Mouse (Mus musculus) adipocyte (in vitro differentiated cells): ENCODE results near the gene Fbp1.
"Not testable (repeated sequence)": the region's sequence is repeated elsewhere in the genome, so short reads cannot be mapped to it uniquely, and the experiment has no call there.

Source experiments
- DNase-seq: peaks from one replicate; pipeline ENCODE4 v3.0.0-alpha.2; 2016; ENCODE audit warnings: low spot score

Gene Fbp1

GRCm38 (mm10) chr13:62883925-62884324, 4.2 kb downstream of the Fbp1 start:
- DNase-seq, result no peak

GRCm38 (mm10) chr13:62883436-62883835, 4.6 kb downstream of the Fbp1 start:
- no peak for DNase-seq

DNA sequence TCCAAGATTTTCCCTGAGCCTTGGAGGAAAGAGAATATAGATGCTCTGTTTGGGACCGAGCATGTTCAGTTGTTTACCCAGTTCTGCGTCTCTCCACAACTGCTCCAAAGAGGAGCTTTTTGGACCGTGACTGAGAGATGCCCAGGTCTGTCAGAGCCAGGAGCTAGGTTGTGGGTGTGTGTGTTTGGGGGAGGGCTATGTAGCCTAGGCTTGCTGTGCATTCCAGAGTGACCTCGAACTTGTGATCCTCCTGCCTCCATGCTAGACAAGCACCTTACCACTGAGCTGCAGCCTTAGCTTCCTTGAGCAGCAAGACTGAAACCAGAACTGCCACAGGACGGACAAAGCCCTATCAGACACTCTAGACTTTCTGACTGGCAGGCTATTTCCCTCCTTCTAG, 5.2 kb downstream of the Fbp1 start:
- DNase-seq, result no peak

GRCm38 (mm10) chr13:62881336-62881735, 6.7 kb downstream of the Fbp1 start:
- no peak for DNase-seq

- DNase-seq, result no peak
Measured at GRCm38 (mm10) chr13:62879831-62880615, 8.1 kb downstream of the Fbp1 start.

- DNase-seq, result no peak
Measured at GRCm38 (mm10) chr13:62879411-62879810, 8.7 kb downstream of the Fbp1 start.

DNA sequence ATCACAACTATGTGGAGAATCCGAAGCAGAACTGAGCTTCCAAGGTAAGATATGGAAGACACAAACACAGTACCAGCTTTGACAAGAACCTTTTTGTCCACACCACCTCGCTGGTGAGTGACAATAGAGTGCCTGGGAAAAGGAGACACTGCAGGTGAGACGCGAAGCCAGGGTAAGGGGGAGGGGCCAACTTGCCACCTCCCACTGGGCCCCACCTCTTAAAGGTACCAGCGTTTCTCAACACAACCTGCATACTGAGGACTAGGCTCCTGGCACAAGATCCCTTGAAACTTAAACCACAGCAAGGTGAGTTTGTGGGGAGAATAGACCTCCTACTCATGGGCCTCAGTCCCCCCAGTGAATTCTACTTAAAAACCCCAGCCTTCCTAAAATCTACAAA, 10.8 kb downstream of the Fbp1 start:
- no peak for DNase-seq

DNA sequence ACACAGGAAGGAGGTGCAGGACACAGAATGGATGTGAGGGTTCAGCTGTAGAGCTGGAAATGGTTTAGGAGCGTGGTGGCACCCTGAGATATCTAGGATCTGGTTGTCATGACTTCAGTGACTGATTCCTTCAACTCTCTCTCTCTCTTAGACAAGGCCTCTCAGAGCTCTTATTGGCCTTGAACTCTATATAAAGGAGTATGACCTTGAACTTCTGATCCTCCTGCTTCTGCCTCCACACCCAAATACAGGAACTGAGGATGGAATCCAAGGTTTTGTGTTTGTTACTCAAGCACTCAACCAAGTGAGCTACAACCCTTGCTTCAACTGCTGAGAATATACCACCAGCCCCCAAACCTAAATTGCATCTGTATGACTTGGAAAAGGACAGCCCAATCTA, 12.0 kb downstream of the Fbp1 start:
- no peak for DNase-seq

GRCm38 (mm10) chr13:62872252-62872651, 15.8 kb downstream of the Fbp1 start:
- DNase-seq, result no peak

DNA sequence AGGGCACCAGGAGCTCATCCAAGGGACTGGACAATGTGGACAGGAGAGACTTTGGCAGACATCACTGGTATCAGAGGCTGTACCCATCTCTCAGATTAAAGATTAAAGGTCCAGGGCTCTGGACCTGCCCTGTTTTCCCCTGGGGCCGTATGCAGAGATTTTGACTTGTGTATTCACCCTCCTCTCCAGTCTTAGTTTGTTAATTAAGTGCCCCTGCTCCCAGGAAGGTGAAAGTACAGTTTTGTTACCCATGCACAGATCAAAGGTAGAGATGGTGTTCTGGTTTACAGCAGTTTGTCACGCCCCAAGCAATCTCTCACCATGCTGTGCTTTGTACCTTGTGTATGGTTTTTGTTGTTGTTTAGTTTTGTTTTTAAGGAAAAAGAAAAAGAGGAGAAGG, 17.5 kb downstream of the Fbp1 start:
- DNase-seq, result no peak

GRCm38 (mm10) chr13:62866817-62867216, 21.3 kb downstream of the Fbp1 start:
- no peak for DNase-seq

GRCm38 (mm10) chr13:62865651-62866315, 22.3 kb downstream of the Fbp1 start:
- DNase-seq, result no peak

DNA sequence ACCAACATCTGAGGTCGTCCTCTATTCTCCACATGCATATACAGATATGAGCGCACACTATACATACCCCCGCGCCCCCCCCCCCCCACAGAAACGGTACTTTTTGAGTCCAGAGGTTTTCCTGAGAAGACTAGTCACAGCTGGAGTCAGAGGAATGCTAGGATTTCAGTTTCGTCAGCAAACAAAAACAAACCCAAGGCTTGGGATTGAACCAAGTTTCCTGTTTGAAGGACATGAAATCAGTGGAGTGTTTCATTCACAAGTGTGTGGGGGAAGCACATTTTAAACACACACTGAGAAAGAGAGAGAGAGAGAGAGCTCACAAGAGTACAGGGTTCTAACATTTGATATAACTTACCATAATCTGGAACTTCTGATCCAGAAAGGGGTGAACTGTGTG, 24.3 kb downstream of the Fbp1 start:
- DNase-seq, result no peak

DNA sequence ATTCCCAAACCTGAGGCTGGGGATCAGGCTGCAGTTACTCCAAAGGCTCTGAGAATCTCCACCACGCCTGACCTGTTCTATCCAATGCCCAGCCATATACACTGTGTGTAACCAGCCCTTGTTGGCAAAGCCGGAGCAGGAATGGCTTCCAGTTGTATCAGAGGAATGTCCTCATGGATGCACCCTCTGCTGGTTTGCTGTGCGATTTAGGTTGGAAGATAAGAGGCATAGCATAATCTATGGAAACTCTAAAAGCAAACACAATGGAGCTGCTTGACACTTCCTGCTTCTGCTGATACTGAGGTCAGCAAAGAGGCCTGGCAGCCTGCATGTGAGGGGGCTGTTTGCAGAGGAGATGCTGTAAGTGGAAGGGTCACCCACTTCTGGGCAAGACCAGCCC, 25.2 kb downstream of the Fbp1 start:
- no peak for DNase-seq

GRCm38 (mm10) chr13:62860068-62860467, 28.0 kb downstream of the Fbp1 start:
- DNase-seq, result no peak

- DNase-seq, result not testable (repeated sequence)
Measured at GRCm38 (mm10) chr13:62859251-62859650, 28.8 kb downstream of the Fbp1 start.

GRCm38 (mm10) chr13:62857941-62858915, 29.9 kb downstream of the Fbp1 start, which contains the start of gene Fbp2:
TSS of gene Fbp2 (minus strand) at chr13:62858422.
- DNase-seq, result peak; percentile 46

DNA sequence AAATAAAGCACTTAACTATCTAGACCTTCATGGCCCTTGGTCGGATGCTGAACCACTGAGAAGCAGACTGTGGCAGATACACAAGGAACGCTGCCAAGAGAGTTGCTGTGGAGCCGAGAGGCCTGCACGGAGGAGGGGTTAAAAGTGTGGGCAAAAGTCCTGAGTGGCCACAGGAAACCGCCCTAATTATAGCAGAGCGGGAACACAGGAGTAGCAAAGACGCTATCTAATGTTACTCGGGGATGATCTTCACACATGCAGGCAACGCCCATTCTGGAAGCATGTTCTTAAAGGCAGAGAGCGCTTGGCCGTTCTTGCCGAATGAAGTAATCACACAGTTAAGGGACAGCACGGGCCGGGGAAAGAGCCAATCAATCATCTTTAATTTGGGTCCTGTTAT, 31.2 kb downstream of the Fbp1 start:
- DNase-seq, result no peak

GRCm38 (mm10) chr13:62856305-62856675, 31.8 kb downstream of the Fbp1 start:
- peak; percentile 89 for DNase-seq

DNA sequence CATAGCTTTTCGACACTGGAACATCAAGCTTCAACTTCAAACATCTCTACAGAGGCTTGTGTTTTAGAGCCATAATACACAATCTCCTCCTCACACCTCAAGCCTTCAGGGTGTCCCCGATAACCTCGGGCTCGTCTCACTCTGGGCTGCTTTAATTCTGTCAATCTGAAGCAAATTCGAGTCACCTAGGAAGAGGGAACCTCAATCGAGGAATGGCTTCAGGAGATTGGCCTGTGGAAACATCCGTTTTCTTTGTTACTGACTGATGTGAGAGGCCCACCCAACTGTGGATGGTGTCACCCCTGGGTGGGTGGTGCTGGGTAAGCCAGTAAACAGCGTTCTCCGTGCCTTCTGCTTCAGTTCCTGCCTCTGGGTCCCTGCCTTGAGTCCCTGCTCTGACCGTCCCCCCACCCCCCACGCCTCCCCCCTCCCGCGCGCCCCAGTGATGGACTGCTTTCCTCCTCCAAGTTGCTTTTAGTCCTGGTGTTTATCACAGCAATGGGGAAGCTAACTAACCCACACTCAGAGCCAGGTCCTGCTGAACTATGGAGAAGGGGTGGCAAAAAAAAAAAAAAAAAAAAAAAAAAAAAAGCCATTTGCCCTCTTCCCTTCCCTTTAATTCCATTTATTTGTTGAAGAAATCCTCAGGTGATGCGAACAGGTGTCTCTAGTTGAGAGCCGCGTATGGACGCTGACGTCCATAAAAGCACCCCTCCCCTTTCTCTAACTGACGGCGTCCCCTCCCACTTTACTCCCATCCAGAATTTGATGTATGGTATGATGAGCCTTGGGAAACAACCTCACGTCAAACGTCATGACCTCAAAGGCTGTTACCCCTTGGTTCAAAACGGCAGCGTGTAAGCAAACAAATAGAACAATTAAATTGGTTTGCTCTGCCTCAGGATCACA, 32.4 kb downstream of the Fbp1 start:
- DNase-seq, result no peak

DNA sequence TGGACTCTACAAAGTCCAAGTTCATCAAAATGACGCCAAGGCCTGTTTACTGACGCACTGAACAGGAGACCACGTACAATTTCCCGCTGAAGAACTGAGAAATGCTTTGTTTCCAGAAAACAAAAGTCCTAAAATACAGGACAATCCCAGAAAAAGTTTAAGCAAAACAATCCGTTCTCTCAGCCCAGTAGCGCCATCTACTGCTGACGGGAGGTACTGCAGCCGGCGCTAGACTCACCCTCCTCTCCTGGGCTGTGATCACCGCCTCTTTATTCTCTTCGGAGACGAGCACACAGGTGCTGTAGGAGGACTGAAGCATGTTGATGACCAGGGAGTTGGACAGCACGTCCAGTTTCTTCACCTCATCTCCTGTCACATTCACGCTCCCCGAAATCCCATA, 33.4 kb downstream of the Fbp1 start:
- peak; percentile 64 for DNase-seq
